ENCODE assay signal across 25 mouse cellular contexts in the genomic region with DNA sequence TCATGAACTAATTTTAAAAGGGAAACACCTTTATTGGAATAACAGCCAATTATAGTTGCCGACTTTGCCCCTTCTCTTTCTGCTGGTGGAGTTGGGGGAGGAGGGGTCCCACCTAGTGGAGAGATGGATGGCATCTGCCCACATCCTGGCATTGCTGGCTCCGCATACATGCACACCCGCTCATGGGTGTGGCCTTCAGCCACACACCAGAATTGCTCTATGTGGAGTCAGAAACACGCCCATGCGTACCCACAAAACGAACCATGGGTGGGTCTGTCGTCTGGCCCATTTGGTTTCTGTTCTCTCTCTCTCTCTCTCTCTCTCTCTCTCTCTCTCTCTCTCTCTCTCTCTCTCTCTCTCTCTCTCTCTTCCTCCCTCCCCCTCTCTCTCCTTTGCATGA.
DNase-seq lines count a peak whose midpoint lies in the region; ATAC-seq and TF ChIP-seq lines count a peak whose summit lies in the region.
"Had no signal": no experiment of that assay in that cellular context is flagged by ENCODE, and none has a peak within 500 bp of the region (broad histone marks: within the 10 kb centered on the region; RNA-seq: fewer than 3 reads in every experiment).

No protein-coding gene starts in this region.

- ATAC-seq in hindbrain, embryonic 13.5 days (ENCODE audit: low FRiP score), result 0 out of 2 replicates have a peak, but pooled peaks have one; percentile 50
- ATAC-seq in hindbrain, embryonic 16.5 days, result no peak
- no peak for ATAC-seq in midbrain, postnatal 0 days (ENCODE audit: low FRiP score)
- no peak for ATAC-seq in midbrain, embryonic 16.5 days
- ATAC-seq in embryonic facial prominence, embryonic 14.5 days (ENCODE audit: low read depth), result no peak
- ATAC-seq: CD4-positive, CD25-positive, alpha-beta regulatory T cell, adult 4 months; forebrain, embryonic 13.5 days; forebrain, embryonic 16.5 days had no signal

- H3K27ac ChIP-seq in hindbrain, embryonic 13.5 days, result peak overlapping the region; percentile 31; the same call in 1 of the 2 replicates
- H3K27ac ChIP-seq in hindbrain, embryonic 16.5 days (ENCODE audit: low read depth, low read length), result no peak overlapping the region
- no peak overlapping the region for H3K27ac ChIP-seq in midbrain, postnatal 0 days (ENCODE audit: low read depth, low read length)
- no peak overlapping the region for H3K27ac ChIP-seq in midbrain, embryonic 16.5 days (ENCODE audit: low read length)
- no peak overlapping the region for H3K27ac ChIP-seq in embryonic facial prominence, embryonic 14.5 days (replicated peaks; ENCODE audit: low read depth, low read length)
- H3K27ac ChIP-seq: forebrain, embryonic 10.5 days; forebrain, embryonic 13.5 days; heart, adult 2 months; heart, embryonic 10.5 days; heart, embryonic 13.5 days had no signal

- no peak overlapping the region for H3K4me3 ChIP-seq in hindbrain, embryonic 13.5 days
- H3K4me3 ChIP-seq in hindbrain, embryonic 16.5 days (ENCODE audit: low read length), result no peak overlapping the region
- H3K4me3 ChIP-seq in midbrain, postnatal 0 days (ENCODE audit: low read depth, low read length), result no peak overlapping the region
- no peak overlapping the region for H3K4me3 ChIP-seq in midbrain, embryonic 16.5 days (ENCODE audit: low read depth, low read length)
- H3K4me3 ChIP-seq in embryonic facial prominence, embryonic 14.5 days (ENCODE audit: low read depth, low read length), result no peak overlapping the region
- H3K4me3 ChIP-seq: forebrain, embryonic 10.5 days; forebrain, embryonic 13.5 days; heart, adult 2 months; heart, embryonic 10.5 days; heart, embryonic 13.5 days had no signal

- H3K4me1 ChIP-seq in hindbrain, embryonic 13.5 days (replicated peaks), result peaks cover 36% of the 10 kb centered on the region
- no peaks in the 10 kb centered on the region for H3K4me1 ChIP-seq in hindbrain, embryonic 16.5 days (ENCODE audit: control insufficient read depth, insufficient read depth, low read depth, low read length)
- no peaks in the 10 kb centered on the region for H3K4me1 ChIP-seq in midbrain, postnatal 0 days (ENCODE audit: insufficient read depth, low read length)
- H3K4me1 ChIP-seq in midbrain, embryonic 16.5 days (ENCODE audit: control insufficient read depth, insufficient read depth, low read length), result no peaks in the 10 kb centered on the region; the same call in 1 of the 2 replicates
- H3K4me1 ChIP-seq in embryonic facial prominence, embryonic 14.5 days (ENCODE audit: control insufficient read depth, insufficient read depth, low read length), result peaks cover 4% of the 10 kb centered on the region

- 72% methylated on average over 7 of the region's 7 CpGs for WGBS in hindbrain, embryonic 13.5 days
- 79% methylated on average over 7 of the region's 7 CpGs for WGBS in hindbrain, embryonic 16.5 days
- WGBS in midbrain, postnatal 0 days, result 91% methylated on average over 7 of the region's 7 CpGs
- WGBS in midbrain, embryonic 16.5 days, result 84% methylated on average over 7 of the region's 7 CpGs
- WGBS in embryonic facial prominence, embryonic 14.5 days, result 65% methylated on average over 7 of the region's 7 CpGs

- no peak overlapping the region for H3K4me2 ChIP-seq in hindbrain, embryonic 13.5 days
- H3K4me2 ChIP-seq in hindbrain, embryonic 16.5 days (ENCODE audit: low read length), result no peak overlapping the region
- H3K4me2 ChIP-seq in midbrain, postnatal 0 days (ENCODE audit: low read depth, low read length, poor library complexity, severe bottlenecking), result no peak overlapping the region
- no peak overlapping the region for H3K4me2 ChIP-seq in midbrain, embryonic 16.5 days (ENCODE audit: low read length)
- no peak overlapping the region for H3K4me2 ChIP-seq in embryonic facial prominence, embryonic 14.5 days (ENCODE audit: low read depth, low read length)
- H3K4me2 ChIP-seq: forebrain, embryonic 13.5 days; heart, embryonic 13.5 days had no signal

- no peak overlapping the region for H3K9ac ChIP-seq in hindbrain, embryonic 13.5 days
- H3K9ac ChIP-seq in hindbrain, embryonic 16.5 days (ENCODE audit: low read depth, low read length), result no peak overlapping the region
- no peak overlapping the region for H3K9ac ChIP-seq in midbrain, postnatal 0 days (replicated peaks; ENCODE audit: low read length, poor library complexity, severe bottlenecking)
- H3K9ac ChIP-seq in midbrain, embryonic 16.5 days (ENCODE audit: low read depth, low read length), result no peak overlapping the region
- no peak overlapping the region for H3K9ac ChIP-seq in embryonic facial prominence, embryonic 14.5 days (ENCODE audit: low read depth, low read length)
- H3K9ac ChIP-seq: forebrain, embryonic 13.5 days; heart, embryonic 13.5 days had no signal

- H3K9me3 ChIP-seq in hindbrain, embryonic 13.5 days, result no peaks in the 10 kb centered on the region
- H3K9me3 ChIP-seq in hindbrain, embryonic 16.5 days (ENCODE audit: control insufficient read depth, low read length), result no peaks in the 10 kb centered on the region
- no peaks in the 10 kb centered on the region for H3K9me3 ChIP-seq in midbrain, postnatal 0 days (ENCODE audit: low read length)
- no peaks in the 10 kb centered on the region for H3K9me3 ChIP-seq in midbrain, embryonic 16.5 days (replicated peaks; ENCODE audit: control insufficient read depth, low read length, poor library complexity, severe bottlenecking)
- H3K9me3 ChIP-seq in embryonic facial prominence, embryonic 14.5 days (ENCODE audit: control insufficient read depth, low read length), result no peaks in the 10 kb centered on the region
- H3K9me3 ChIP-seq: forebrain, embryonic 10.5 days; forebrain, embryonic 13.5 days; heart, embryonic 10.5 days; heart, embryonic 13.5 days had no signal

- peak; percentile 16; the same call in 1 of the 2 replicates for TF ChIP-seq CTCF in midbrain, postnatal 0 days (IDR thresholded peaks at IDR 0.05)

- no peaks in the 10 kb centered on the region for H3K36me3 ChIP-seq in hindbrain, embryonic 13.5 days
- no peaks in the 10 kb centered on the region for H3K36me3 ChIP-seq in hindbrain, embryonic 16.5 days (ENCODE audit: control insufficient read depth, insufficient read depth, low read length)
- no peaks in the 10 kb centered on the region for H3K36me3 ChIP-seq in midbrain, postnatal 0 days (ENCODE audit: insufficient read depth, low read length)
- H3K36me3 ChIP-seq in midbrain, embryonic 16.5 days (ENCODE audit: control insufficient read depth, insufficient read depth, low read length), result no peaks in the 10 kb centered on the region
- no peaks in the 10 kb centered on the region for H3K36me3 ChIP-seq in embryonic facial prominence, embryonic 14.5 days (ENCODE audit: control insufficient read depth, insufficient read depth, low read length)
- H3K36me3 ChIP-seq: forebrain, embryonic 10.5 days; heart, embryonic 10.5 days; heart, embryonic 13.5 days had no signal

- no peak for DNase-seq in midbrain, postnatal 0 days (ENCODE audit: low spot score)
- peak; percentile 32 for DNase-seq in embryonic facial prominence, embryonic 14.5 days (ENCODE audit: low spot score)
- DNase-seq in embryo, embryonic 10 days (ENCODE audit: low spot score), result no peak
- DNase-seq in layer of hippocampus, adult 8-10 months (ENCODE audit: low spot score in 2 of 2), result no peak
- DNase-seq: adrenal gland, adult 2 months; adrenal gland, postnatal 14 days; cerebellum, adult 11 months; cerebellum, adult 2 months; cerebellum, adult 9-11 months; cerebellum, postnatal 25 days; embryo, embryonic 11 days; gastrocnemius, postnatal 10 days; gastrocnemius, postnatal 36 days; heart, adult 2 months; heart, postnatal 14 days; heart, postnatal 4 days had no signal

- no peaks in the 10 kb centered on the region for H3K27me3 ChIP-seq in hindbrain, embryonic 13.5 days
- no peaks in the 10 kb centered on the region for H3K27me3 ChIP-seq in hindbrain, embryonic 16.5 days (replicated peaks; ENCODE audit: control insufficient read depth, insufficient read depth, low read length)
- no peaks in the 10 kb centered on the region for H3K27me3 ChIP-seq in midbrain, postnatal 0 days (ENCODE audit: insufficient read depth, low read length)
- no peaks in the 10 kb centered on the region for H3K27me3 ChIP-seq in midbrain, embryonic 16.5 days (ENCODE audit: control insufficient read depth, insufficient read depth, low read depth, low read length)
- no peaks in the 10 kb centered on the region for H3K27me3 ChIP-seq in embryonic facial prominence, embryonic 14.5 days (replicated peaks; ENCODE audit: control insufficient read depth, insufficient read depth, low read length)
- H3K27me3 ChIP-seq: heart, embryonic 13.5 days had no signal
